Mouse (Mus musculus) limb, embryonic 12.5 days (tissue): ENCODE measurements around the gene Dpf3. TPM values are rescaled to one million over a fixed set of nuclear protein-coding genes. Genes with fewer than 3 reads are reported as not detected.
A peak's percentile ranks its signal among the peaks of the same experiment; 100 is the strongest.

Source experiments
- ATAC-seq: fragments of 200-750 bp; cut with Nextera tagmentation; 2 replicates; pipeline ENCODE4 v1.8.0; 2017; ENCODE audit warnings: low read depth, moderate TSS enrichment; ENCODE audit not compliant: insufficient number of reproducible peaks, insufficient read depth, low FRiP score, low TSS enrichment
- H3K27ac ChIP-seq: fragments of 300-500 bp; sonication (generic); 2 replicates; pipeline ENCODE4 v1.5.1; 2016; ENCODE audit warnings: mild to moderate bottlenecking, moderate library complexity
- H3K27me3 ChIP-seq: fragments of 300-500 bp; sonication (generic); 2 replicates; pipeline ENCODE4 v1.6.1; 2016; ENCODE audit warnings: mild to moderate bottlenecking, moderate library complexity
- H3K36me3 ChIP-seq: fragments of 300-500 bp; sonication (generic); 2 replicates; pipeline ENCODE4 v1.6.1; 2016; ENCODE audit warnings: mild to moderate bottlenecking, moderate library complexity
- H3K4me1 ChIP-seq: fragments of 300-500 bp; sonication (generic); replicated peaks from 2 replicates; pipeline ENCODE4 v1.6.1; 2016
- H3K4me2 ChIP-seq: fragments of 300-500 bp; sonication (generic); 2 replicates; pipeline ENCODE4 v1.6.1; 2016; ENCODE audit warnings: mild to moderate bottlenecking, moderate library complexity
- H3K4me3 ChIP-seq: fragments of 300-500 bp; sonication (generic); replicated peaks from 2 replicates; pipeline ENCODE4 v1.5.1; 2016; ENCODE audit warnings: mild to moderate bottlenecking
- H3K9ac ChIP-seq: fragments of 300-500 bp; sonication (generic); replicated peaks from 2 replicates; pipeline ENCODE4 v1.6.1; 2016; ENCODE audit warnings: mild to moderate bottlenecking, moderate library complexity
- H3K9me3 ChIP-seq: fragments of 300-500 bp; sonication (generic); 2 replicates; pipeline ENCODE4 v1.6.1; 2016; ENCODE audit warnings: mild to moderate bottlenecking, moderate library complexity
- WGBS: fragments of 180-500 bp; shearing (Covaris S2); methylation state at CpG from one replicate; pipeline ENCODE4 v1.1.7; 2016; 5-methylcytosine and 5-hydroxymethylcytosine counted together
- polyA plus RNA-seq: library from polyadenylated mRNA; unstranded; fragments of >200 nt; fragmentation: Nextera tagmentation; extraction: Ambion mirVana; gene quantifications from 2 replicates; pipeline ENCODE4 v1.2.1, GENCODE M21; 2016

Dpf3 gene
- polyA plus RNA-seq, 1 experiment from 2014 or later: 4.4 TPM

- H3K4me1 ChIP-seq: peaks cover 19% of the 10 kb centered on the region
- H3K9ac ChIP-seq: no peak overlapping the region
- no peak for ATAC-seq
- no peaks in the 10 kb centered on the region for H3K9me3 ChIP-seq
- H3K36me3 ChIP-seq: no peaks in the 10 kb centered on the region
- H3K27ac ChIP-seq: no peak overlapping the region
- H3K4me3 ChIP-seq: no peak overlapping the region
- no peak overlapping the region for H3K4me2 ChIP-seq
- peaks cover 11% of the 10 kb centered on the region; the same call in 1 of the 2 replicates for H3K27me3 ChIP-seq
- WGBS: 79% methylated on average over 9 of the region's 9 CpGs
These were observed 17.4 kb downstream of the Dpf3 start for GRCm38 (mm10) chr12:83470085-83470484.

DNA sequence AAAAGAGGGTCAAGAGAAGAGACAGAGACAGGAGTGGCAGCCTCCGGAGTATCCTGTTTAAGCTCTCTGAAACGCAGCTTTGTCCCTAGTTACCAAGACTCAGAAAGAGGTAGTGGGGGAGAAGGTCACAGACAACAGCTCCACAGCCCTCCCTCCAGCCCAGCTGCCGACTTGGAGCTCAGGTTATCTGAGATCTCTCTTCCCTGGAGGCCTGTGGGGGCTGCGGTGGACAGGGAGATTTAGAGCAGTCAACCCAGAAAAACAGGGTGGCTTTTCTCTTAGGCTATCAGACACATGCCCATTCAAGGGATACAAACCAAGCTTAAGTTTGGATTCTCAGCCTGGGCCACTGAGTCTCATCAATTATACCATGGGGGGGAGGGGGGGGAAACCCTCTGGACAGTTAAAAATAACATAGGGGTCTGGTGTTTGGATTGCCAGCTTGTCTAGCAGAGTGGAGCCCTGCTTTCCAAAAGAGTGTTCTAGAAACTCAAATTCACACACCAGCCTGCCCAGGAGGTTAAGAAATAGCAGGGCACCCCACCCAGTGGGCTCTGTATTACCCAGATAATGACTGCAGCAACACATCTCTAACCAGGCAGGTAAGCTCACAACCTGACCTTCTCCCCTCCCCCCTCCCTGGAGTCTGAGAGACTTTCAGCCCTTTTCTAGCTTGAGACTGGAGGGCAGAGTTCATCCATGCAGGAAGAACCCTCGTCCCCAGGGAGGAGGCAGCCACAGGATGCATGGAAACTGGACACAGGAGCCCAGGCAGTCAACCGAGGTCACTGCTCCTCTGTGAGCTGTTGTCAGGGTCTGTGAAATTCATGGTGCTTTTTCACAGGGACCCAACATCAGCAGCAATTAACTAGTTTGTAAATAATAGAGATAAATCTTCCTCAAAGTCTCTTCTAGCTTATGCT lies 20.7 kb downstream of the Dpf3 start:
- Histone ChIP-seq H3K9ac (no peak overlapping the region), H3K4me1 (peaks cover 15% of the 10 kb centered on the region), H3K27me3 (peaks cover 2% of the 10 kb centered on the region; the same call in 1 of the 2 replicates), H3K4me2 (no peak overlapping the region), H3K4me3 (no peak overlapping the region), H3K36me3 (no peaks in the 10 kb centered on the region), H3K9me3 (no peaks in the 10 kb centered on the region), H3K27ac (no peak overlapping the region)
- ATAC-seq: no peak
- WGBS: 13% methylated on average over 6 of the region's 6 CpGs

DNA sequence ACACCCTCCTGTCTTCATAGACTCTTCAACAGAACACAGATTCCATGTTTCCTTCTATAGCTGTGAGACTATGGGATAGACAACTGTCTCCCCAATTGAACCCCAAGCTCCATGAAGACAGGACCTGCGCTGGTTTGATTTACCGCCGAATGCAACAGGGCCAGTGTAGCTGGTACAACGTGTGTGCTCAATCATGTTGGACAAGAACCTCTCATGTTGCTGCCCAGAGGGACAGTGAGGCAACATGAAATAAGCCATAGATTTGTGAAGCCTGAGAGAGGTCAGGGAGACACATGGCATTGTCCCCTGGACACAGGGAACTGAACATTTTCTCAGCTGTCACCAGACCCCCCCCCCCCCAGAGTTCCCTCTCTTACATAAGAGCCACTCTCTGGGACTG lies 21.5 kb downstream of the Dpf3 start:
- Histone ChIP-seq H3K9me3 (no peaks in the 10 kb centered on the region), H3K27me3 (peaks cover 2% of the 10 kb centered on the region; the same call in 1 of the 2 replicates), H3K4me1 (peaks cover 11% of the 10 kb centered on the region), H3K9ac (no peak overlapping the region), H3K4me2 (no peak overlapping the region), H3K36me3 (no peaks in the 10 kb centered on the region), H3K27ac (no peak overlapping the region), H3K4me3 (no peak overlapping the region)
- WGBS: 74% methylated on average over 4 of the region's 4 CpGs
- no peak for ATAC-seq

DNA sequence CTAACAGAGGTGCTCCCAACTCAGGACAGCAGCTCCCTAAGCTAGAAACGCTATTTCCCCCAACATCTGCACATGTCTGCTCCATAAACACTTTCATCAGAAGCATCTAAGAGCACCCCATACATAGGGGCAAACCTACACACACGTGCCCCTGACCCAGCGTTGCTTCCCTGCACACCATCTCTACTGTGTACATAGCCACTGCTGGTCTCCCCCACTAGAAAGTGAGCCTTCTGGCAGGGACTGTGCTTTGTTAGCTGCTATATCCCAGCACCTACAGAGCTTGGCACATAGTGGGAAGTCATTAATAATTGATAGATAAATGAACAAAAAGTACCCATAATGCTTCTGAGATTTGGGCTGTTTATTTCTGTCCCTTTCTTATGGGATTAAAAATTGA lies 27.2 kb downstream of the Dpf3 start:
- peaks cover 7% of the 10 kb centered on the region for H3K4me1 ChIP-seq
- ATAC-seq: no peak
- no peak overlapping the region for H3K9ac ChIP-seq
- 74% methylated on average over 3 of the region's 3 CpGs for WGBS
- H3K4me2 ChIP-seq: no peak overlapping the region
- H3K27me3 ChIP-seq: no peaks in the 10 kb centered on the region
- H3K36me3 ChIP-seq: no peaks in the 10 kb centered on the region
- H3K9me3 ChIP-seq: no peaks in the 10 kb centered on the region
- H3K27ac ChIP-seq: no peak overlapping the region
- no peak overlapping the region for H3K4me3 ChIP-seq

DNA sequence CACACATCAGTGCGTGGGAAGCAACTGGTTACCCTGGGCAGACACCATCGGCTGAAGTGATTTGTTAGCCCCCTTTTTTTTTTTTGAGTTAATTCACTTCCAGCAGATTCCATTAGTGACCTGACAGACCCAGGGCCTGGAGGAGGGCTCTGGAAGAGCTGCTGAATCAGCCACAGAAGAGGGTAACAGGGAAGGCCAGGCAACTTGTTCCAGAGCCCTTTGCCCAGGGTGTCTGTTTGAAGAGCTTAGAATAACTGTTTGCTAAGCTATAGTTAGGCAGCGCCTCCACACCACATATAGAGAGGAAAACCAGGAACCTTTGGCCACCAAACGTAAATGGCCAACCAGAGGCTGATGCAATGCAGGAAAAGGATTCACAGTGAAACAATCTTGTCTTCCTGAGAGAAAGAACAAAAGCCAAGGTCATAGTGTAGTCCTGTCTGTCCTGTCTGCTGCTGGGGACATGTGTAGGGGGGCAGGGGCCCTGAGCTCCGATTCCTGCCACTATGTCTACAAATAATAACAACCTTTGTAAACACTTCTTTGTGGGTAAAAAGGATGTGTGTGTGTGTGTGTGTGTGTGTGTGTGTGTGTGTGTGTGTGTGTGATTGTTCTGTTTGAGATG lies 32.7 kb downstream of the Dpf3 start:
- 63% methylated on average over 5 of the region's 5 CpGs for WGBS
- no peaks in the 10 kb centered on the region for H3K27me3 ChIP-seq
- no peak overlapping the region for H3K27ac ChIP-seq
- H3K9ac ChIP-seq: no peak overlapping the region
- H3K4me2 ChIP-seq: no peak overlapping the region
- H3K4me1 ChIP-seq: peaks cover 12% of the 10 kb centered on the region
- H3K36me3 ChIP-seq: no peaks in the 10 kb centered on the region
- H3K4me3 ChIP-seq: no peak overlapping the region
- ATAC-seq: no peak
- H3K9me3 ChIP-seq: no peaks in the 10 kb centered on the region

GRCm38 (mm10) chr12:83451850-83452249 lies 35.7 kb downstream of the Dpf3 start:
- no peak for ATAC-seq
- H3K36me3 ChIP-seq: no peaks in the 10 kb centered on the region
- 0 out of 2 replicates have a peak, but pooled peaks cover 2% of the 10 kb centered on the region for H3K27me3 ChIP-seq
- no peak overlapping the region for H3K4me3 ChIP-seq
- H3K9ac ChIP-seq: no peak overlapping the region
- no peak overlapping the region for H3K4me2 ChIP-seq
- no peak overlapping the region for H3K27ac ChIP-seq
- 72% methylated on average over 8 of the region's 8 CpGs for WGBS
- H3K4me1 ChIP-seq: peaks cover 22% of the 10 kb centered on the region
- no peaks in the 10 kb centered on the region for H3K9me3 ChIP-seq

GRCm38 (mm10) chr12:83450471-83450870 lies 37.0 kb downstream of the Dpf3 start:
- Histone ChIP-seq H3K4me1 (peaks cover 22% of the 10 kb centered on the region), H3K9ac (no peak overlapping the region), H3K36me3 (no peaks in the 10 kb centered on the region), H3K4me2 (no peak overlapping the region), H3K27ac (no peak overlapping the region), H3K27me3 (0 out of 2 replicates have a peak, but pooled peaks cover 2% of the 10 kb centered on the region), H3K9me3 (no peaks in the 10 kb centered on the region), H3K4me3 (no peak overlapping the region)
- 68% methylated on average over 1 of the region's 1 CpGs for WGBS
- ATAC-seq: no peak

- WGBS: 14% methylated on average over 7 of the region's 7 CpGs
- H3K9me3 ChIP-seq: no peaks in the 10 kb centered on the region
- no peaks in the 10 kb centered on the region for H3K36me3 ChIP-seq
- H3K4me3 ChIP-seq: no peak overlapping the region
- ATAC-seq: peak; percentile 80
- 0 out of 2 replicates have a peak, but pooled peaks cover 2% of the 10 kb centered on the region for H3K27me3 ChIP-seq
- H3K27ac ChIP-seq: peak overlapping the region; percentile 66
- H3K9ac ChIP-seq: no peak overlapping the region
- peak overlapping the region; percentile 15; the same call in 1 of the 2 replicates for H3K4me2 ChIP-seq
- peaks cover 22% of the 10 kb centered on the region for H3K4me1 ChIP-seq
These were observed 38.3 kb downstream of the Dpf3 start for GRCm38 (mm10) chr12:83449202-83449601.

GRCm38 (mm10) chr12:83445587-83445986 lies 41.9 kb downstream of the Dpf3 start:
- 86% methylated on average over 6 of the region's 6 CpGs for WGBS
- Histone ChIP-seq H3K27me3 (0 out of 2 replicates have a peak, but pooled peaks cover 2% of the 10 kb centered on the region), H3K4me3 (no peak overlapping the region), H3K4me1 (peaks cover 22% of the 10 kb centered on the region), H3K9ac (no peak overlapping the region), H3K4me2 (no peak overlapping the region), H3K27ac (no peak overlapping the region), H3K36me3 (no peaks in the 10 kb centered on the region), H3K9me3 (no peaks in the 10 kb centered on the region)
- no peak for ATAC-seq

GRCm38 (mm10) chr12:83444448-83444847 lies 43.1 kb downstream of the Dpf3 start:
- ATAC-seq: no peak
- no peaks in the 10 kb centered on the region for H3K36me3 ChIP-seq
- peaks cover 14% of the 10 kb centered on the region for H3K4me1 ChIP-seq
- WGBS: 90% methylated on average over 2 of the region's 2 CpGs
- H3K27me3 ChIP-seq: 0 out of 2 replicates have a peak, but pooled peaks cover 2% of the 10 kb centered on the region
- no peak overlapping the region for H3K9ac ChIP-seq
- no peak overlapping the region for H3K4me2 ChIP-seq
- no peaks in the 10 kb centered on the region for H3K9me3 ChIP-seq
- no peak overlapping the region for H3K4me3 ChIP-seq
- H3K27ac ChIP-seq: no peak overlapping the region

DNA sequence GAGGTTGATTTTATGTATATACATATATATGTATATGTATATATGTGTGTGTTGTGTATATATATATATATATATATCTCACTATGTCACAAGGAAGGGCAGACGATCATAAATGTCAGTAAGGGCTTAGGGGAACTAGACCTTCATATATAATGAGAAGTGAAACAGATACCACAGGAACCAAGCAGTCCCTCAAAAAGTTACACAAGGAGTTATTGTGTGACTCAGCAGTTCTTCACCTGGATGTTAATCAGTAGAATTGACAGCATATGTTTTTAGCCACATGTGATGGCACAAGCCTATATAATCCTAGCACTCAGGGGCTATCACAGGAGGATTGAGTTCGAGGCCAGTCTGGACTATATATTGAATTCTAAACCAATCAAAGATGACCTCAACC lies 49.5 kb downstream of the Dpf3 start:
- ATAC-seq: no peak
- 83% methylated on average over 2 of the region's 2 CpGs for WGBS
- H3K4me1 ChIP-seq: peaks cover 10% of the 10 kb centered on the region; the same call in 1 of the 2 replicates
- no peak overlapping the region for H3K4me3 ChIP-seq
- H3K27me3 ChIP-seq: no peaks in the 10 kb centered on the region
- H3K36me3 ChIP-seq: no peaks in the 10 kb centered on the region
- no peak overlapping the region for H3K27ac ChIP-seq
- H3K9ac ChIP-seq: no peak overlapping the region
- no peaks in the 10 kb centered on the region for H3K9me3 ChIP-seq
- H3K4me2 ChIP-seq: no peak overlapping the region
